Mouse (Mus musculus): ENCODE measurements at regions not wholly inside any gene's neighbourhood (a gene's known extent, or its start where the extent isn't known, plus 50 kb on each side); places are given as distances from the start of the nearest gene placed in this dataset.

- no peak for DNase-seq
Measured at GRCm38 (mm10) chr11:19246390-19247114, 227.8 kb upstream of the Meis1 start.

- DNase-seq, result no peak
Measured at GRCm38 (mm10) chr11:19253605-19254004, 234.8 kb upstream of the Meis1 start.

GRCm38 (mm10) chr11:19254183-19254582 is 235.4 kb upstream of the Meis1 start:
- no peak for DNase-seq

GRCm38 (mm10) chr11:19257549-19257948 is 238.8 kb upstream of the Meis1 start:
- no peak for DNase-seq

- DNase-seq, result no peak
Measured at GRCm38 (mm10) chr11:19262832-19263231, 244.0 kb upstream of the Meis1 start.

GRCm38 (mm10) chr11:19264798-19265671 is 246.2 kb upstream of the Meis1 start:
- no peak for DNase-seq

- DNase-seq, result no peak
Measured at GRCm38 (mm10) chr11:19265672-19265972, 246.8 kb upstream of the Meis1 start.

- DNase-seq, result no peak
Measured at GRCm38 (mm10) chr11:19290971-19291370, 272.2 kb upstream of the Meis1 start.

GRCm38 (mm10) chr11:19299411-19299810 is 280.6 kb upstream of the Meis1 start:
- no peak for DNase-seq

GRCm38 (mm10) chr11:19306687-19307086 is 287.9 kb upstream of the Meis1 start:
- DNase-seq, result no peak

- DNase-seq, result no peak
Measured at GRCm38 (mm10) chr11:19330685-19331239, 312.0 kb upstream of the Meis1 start.

GRCm38 (mm10) chr11:19332274-19332673 is 313.5 kb upstream of the Meis1 start:
- DNase-seq, result no peak

- DNase-seq, result no peak
Measured at GRCm38 (mm10) chr11:19332727-19333126, 313.9 kb upstream of the Meis1 start.

GRCm38 (mm10) chr11:19333908-19334487 is 315.2 kb upstream of the Meis1 start:
- no peak for DNase-seq

GRCm38 (mm10) chr11:19335384-19335783 is 316.6 kb upstream of the Meis1 start:
- DNase-seq, result no peak

- DNase-seq, result no peak
Measured at GRCm38 (mm10) chr11:19339721-19340317, 321.0 kb upstream of the Meis1 start.

GRCm38 (mm10) chr11:19340889-19341288 is 322.1 kb upstream of the Meis1 start:
- no peak for DNase-seq

GRCm38 (mm10) chr11:19341379-19341778 is 322.6 kb upstream of the Meis1 start:
- no peak for DNase-seq

- DNase-seq, result no peak
Measured at GRCm38 (mm10) chr11:19342803-19343202, 324.0 kb upstream of the Meis1 start.

GRCm38 (mm10) chr11:19346276-19346826 is 327.6 kb upstream of the Meis1 start:
- DNase-seq, result no peak

- no peak for DNase-seq
Measured at GRCm38 (mm10) chr11:19350331-19351242, 331.8 kb upstream of the Meis1 start.

Measured in spleen, adult 18-20 months (tissue).